Mouse (Mus musculus): ENCODE results near the gene Mpp3.

Mpp3 gene

DNA sequence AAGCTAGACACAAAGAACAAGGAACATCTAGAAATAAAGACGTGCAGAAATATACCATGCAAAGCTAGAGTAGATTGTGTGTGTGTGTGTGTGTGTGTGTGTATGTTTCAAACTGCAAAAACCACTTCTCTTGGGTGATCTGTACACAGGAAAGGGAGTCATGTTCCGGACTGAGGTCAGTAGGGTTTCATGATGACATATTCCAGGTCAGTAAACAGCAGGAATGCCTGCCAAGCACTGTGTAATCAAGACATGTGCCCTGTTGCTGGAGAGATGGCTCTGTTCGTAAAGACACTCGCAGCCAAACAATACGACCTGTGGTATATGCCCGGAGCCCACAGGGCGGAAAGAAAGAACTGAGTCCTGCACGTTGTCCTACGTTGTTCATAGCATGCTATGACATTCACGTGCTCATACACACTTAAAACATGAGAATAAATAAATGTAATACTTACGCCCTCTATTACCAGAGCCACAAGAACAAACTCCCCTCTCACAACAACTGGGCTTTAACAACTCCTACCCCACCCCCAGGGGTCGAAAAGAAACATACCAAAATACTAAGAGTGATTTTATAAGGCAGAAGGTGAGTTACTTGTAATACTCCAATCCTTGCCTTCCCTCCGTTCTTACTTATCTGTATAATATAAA, 11.4 kb upstream of the Mpp3 start:
- no peak for DNase-seq (ENCODE audit: low spot score)

DNA sequence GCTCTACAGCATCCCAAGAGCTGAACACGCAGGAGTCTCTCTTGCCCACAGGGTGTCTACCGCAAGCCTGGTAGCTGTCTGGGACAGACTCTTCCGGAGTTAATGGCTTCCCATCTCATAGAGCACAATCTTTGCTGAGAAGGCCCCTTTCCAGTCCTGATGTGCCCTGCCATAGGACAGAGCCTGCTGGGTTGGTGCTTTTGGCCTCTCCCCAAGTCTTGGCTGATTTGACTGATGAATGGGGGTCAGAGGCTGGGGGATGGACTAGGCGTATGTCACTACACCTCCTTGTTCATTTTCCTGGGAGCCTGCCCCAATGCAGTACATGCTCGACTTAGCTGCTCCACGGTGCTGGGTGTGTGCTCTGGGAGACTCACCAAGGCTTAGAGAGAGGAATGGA, 9.5 kb upstream of the Mpp3 start:
- no peak for DNase-seq (ENCODE audit: low spot score)

DNA sequence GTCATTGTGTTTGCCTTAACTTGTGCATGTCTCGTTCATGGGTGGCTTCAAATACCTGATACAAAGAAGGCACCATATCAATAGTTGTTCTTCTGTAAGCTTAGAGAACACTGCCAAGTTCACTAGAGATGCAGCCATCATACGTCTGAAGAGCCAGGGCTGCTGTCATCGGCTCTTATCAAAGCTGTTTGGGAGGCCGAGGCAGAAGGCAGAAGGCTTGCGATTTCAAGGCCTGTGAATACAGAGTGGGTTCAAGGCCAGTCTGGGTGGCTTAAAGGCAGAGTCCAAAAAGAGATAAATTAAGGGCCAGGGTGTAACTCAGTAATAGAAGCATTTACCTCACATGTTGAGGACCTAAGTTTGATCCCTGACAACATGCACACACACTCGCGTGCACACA, 8.1 kb upstream of the Mpp3 start:
- DNase-seq (ENCODE audit: low spot score), result peak; percentile 47

DNA sequence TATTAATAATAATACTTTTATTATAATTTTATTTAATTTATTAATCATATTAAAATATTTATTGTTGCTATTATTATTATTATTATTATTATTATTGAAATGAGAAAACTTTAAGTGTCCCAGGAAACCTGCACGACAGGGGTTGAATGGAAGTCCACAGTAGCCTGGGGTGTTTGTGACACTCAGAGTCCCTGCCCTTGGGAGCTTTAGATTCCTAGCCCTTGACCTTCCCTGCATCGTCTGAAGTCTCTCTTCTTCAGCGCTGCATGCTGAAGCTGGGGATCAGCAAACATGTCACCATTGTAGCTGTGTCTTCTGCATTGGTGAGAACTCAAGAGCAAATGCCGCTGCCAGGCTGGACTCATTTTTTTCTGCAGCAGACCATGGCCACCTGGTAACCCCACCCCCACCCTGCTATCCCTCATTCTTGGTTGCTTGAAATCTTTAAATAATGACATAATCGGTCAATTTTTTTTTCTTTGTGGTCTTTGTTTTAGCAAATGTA, 7.2 kb upstream of the Mpp3 start:
- no peak for DNase-seq (ENCODE audit: low spot score)

DNA sequence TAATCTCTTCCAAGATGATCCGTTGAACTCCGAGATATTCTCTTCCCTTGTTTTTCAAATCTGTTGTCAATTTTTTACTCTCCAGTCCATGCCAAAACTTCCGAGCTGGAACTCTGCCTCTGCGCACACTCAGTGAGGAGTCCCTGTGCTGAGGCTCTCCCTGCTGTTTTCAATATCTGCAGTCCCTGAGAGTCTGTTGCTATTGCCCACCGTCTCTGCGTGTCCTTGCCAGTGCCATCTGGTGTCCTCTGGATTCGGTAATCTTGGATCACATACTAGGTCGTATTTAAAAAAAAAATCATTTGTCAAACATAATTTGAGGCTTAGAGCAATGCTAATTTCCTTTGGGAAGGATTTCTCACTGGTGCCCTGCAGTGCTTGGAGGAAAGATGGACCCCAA, 6.6 kb upstream of the Mpp3 start:
- peak; percentile 50 for DNase-seq (ENCODE audit: low spot score)

DNA sequence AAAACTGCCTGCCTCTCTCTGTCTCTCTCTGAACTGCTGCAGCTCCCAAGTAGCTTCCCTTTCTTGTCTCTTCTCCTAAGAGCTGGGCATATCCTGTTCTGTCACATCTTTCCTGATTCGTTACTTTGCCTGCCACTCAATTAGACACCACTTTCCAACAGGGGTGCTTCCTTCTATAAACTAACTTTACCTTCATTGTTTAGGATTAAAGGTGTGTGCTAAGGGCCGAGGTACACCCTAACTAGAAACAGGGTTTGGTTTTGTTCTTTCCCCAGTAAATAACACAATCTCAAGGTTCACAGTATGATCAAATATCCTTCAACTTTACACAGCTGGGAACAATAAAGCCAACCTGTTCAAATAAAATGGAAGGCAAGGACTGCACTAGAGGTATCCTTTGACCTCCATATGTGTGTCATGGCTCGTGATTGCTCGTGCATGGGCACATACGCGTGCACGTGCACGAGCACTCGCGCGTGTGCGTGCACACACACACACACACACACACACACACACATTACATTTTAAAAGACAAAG, 4.9 kb upstream of the Mpp3 start:
- DNase-seq (ENCODE audit: low spot score), result no peak

DNA sequence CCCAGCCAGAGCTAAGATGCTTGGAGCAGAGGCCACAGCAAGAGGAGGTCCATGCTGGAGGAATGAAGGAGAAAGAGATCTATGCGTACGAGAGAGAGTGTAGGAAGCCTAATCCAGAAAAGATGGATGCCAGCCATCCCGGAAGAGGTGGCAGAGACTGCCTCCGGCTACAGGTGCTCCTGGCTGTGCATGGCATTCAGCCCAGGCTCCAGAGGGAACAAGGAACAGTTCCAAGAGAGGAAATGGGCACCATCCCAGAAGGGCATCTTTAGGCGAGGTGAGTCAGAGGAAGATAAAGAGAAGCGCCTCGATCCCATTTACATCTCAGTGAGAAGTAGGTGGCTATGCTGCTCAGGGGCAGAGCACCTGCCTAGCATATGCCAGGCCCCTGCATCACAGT, 2.9 kb upstream of the Mpp3 start:
- no peak for DNase-seq (ENCODE audit: low spot score)

DNA sequence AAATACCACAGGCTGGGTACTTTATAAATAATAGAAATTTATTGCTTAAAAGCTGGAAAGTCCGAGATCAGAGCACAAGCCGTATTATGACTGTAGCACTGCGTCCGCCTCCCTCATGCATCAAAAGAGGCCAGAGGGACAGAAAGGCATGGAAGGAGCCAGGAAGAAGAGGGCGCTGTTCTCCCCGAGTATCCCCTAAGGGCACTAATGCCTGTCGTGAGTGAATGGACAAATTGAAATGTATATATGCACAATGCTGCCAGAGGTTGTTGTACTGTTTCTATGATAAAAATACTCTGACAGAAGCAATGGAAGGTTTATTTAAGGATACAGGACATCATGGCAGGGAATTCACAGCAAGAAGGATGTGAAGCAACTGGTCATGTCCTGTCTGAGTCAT, 1.7 kb upstream of the Mpp3 start:
- DNase-seq (ENCODE audit: low spot score), result no peak

DNA sequence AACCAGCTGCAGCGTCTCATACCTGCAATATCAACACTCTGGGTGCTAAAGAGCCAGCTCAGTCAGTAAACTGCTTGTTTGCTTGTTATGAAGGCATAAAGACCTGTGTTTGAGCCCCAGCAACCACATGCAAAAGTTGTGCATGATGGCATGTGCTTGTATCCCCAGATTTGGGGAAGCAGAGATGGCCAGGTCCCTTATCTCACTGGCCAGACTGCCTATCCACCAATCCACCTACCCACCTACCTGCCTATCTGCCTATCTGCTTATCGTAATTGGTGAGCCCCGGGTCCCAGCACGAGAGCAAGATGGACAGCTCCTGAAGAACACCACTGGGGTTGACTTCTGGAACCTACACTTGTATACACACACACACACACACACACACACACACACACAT, 1.0 kb upstream of the Mpp3 start:
- no peak for DNase-seq (ENCODE audit: low spot score)

DNA sequence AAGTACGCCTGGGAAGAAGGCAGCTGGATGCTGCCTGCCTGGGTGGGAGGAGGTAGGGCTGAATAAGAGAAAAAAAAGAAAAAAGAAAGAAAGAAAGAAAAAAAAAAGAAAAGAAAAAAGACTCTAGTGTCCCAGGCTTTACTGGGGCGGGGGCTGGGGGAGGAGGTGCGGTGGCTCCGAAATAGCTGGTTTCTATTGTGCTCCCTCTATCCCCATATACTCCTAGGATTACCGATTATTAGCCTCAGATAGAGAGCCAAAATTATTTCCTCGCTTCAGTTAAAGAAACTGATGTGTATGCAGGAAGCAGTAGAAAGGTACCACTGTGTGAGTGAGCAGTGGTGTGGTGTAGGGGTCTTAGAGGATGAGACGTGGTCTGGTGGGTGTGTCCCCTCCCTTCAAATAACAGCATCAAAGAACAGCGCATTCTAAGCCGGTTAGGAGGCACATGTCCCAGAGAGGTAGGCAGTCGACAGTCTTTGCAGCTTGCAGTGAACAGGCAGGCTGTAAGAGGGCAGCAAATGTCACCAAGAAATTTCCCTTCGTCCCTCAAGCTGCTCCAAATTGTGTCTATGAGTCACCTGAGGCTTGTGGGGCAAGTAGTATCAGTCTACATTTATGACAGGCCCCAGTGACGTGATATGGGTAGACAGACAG, 772 bp downstream of the Mpp3 start:
- DNase-seq (ENCODE audit: low spot score), result no peak

DNA sequence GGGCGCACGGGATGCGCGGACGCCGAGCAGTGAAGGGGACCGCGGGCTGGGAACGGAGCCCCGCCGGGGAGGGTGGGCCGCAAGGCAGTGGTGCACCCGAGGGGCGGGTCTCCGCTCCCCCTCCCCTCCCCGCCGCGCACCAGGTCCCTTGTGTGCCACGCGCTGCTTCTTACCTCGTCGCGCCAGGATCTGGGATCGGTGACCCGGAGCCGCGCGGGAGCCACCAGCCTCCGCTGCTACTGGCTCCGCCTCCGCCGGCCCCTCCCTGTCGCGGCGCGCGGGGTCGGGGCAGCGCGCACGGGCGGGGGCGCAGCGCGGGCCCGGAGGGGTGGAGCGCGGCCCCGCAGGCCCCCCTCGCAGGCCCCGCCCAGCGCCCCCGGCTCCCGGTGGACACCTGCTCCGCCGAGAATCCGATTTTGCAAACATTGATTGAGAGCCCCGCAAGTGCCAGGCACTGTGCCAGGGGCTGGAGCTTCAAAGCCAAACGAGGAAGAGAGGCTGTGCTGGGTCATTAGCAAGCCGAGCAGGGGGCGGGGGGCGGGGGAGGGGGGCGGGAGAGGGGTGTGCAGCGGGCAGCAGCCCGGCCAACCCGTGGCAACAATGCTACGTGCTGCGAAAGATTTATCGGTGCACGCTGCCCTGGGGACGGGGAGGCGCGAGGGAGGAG, 1.4 kb downstream of the Mpp3 start:
- DNase-seq (ENCODE audit: low spot score), result peak; percentile 77

DNA sequence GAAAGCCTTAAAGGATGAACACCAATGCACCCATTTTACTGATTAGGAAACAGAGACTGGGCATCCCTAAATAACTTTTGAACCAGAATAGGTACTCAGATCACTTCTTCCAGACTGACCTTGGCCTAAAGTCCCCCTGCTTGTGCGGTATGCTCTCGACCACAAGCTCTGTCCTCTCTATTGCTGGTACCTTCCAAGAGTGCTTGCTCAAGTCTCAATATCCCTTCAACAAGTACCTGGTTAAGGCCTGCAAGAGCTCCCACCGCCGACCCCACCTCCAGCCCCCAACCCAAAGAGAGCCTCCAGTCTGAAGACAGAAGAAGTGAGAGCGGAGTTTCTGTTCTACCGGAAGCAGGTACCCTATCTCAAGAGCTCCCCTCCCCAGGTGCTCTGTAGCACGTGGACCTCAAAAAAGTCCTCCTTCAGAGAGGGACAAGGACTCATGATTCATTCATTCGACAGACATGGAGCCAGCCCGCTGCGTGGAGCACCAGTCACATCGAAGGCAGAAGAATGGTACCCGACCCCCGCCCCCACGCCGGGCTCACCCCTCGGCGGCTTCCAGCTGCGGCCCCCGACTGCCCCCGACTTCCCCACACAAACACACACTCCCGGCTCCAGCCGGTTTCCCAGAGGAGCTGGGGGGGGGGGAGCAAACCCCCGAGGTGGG, 2.1 kb downstream of the Mpp3 start:
- no peak for DNase-seq (ENCODE audit: low spot score)

DNA sequence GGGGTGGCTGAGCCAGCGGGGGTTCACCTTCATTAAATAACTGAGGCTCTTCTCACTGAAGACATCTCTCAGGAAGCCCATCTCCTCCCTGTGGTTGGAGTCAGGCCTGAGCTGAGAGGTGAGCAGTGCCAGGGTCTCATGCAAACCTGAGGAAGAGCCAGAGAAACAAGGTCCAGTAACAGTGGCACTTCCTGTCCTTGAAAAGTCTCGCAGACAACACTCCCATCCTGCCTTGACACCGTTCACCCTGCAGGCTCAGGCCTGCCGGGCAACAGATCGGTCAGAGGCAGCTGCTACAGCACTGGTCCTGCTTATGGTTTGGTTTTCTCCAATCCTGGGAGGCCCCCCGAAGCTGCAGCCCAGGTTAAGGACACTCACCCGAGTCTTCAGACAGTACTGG, 2.9 kb downstream of the Mpp3 start:
- DNase-seq (ENCODE audit: low spot score), result no peak

DNA sequence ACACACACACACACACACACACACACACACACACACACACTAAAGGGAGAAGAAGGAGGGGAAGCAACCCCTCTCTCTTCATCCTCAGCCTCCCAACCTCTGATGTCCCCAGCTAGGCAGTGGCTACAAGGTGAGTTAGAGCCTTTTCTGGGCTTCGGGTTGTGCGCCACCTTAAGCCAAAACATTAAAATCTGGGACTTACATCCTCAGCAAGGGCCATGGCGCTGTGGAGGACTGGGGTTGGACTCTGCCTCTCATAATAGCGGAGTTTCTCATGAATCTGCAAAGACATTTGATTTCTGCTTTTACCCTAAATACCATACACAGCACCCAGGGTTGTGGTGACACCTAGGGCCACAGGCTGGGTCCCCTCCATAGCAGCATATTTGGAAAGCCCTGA, 3.4 kb downstream of the Mpp3 start:
- no peak for DNase-seq (ENCODE audit: low spot score)

DNA sequence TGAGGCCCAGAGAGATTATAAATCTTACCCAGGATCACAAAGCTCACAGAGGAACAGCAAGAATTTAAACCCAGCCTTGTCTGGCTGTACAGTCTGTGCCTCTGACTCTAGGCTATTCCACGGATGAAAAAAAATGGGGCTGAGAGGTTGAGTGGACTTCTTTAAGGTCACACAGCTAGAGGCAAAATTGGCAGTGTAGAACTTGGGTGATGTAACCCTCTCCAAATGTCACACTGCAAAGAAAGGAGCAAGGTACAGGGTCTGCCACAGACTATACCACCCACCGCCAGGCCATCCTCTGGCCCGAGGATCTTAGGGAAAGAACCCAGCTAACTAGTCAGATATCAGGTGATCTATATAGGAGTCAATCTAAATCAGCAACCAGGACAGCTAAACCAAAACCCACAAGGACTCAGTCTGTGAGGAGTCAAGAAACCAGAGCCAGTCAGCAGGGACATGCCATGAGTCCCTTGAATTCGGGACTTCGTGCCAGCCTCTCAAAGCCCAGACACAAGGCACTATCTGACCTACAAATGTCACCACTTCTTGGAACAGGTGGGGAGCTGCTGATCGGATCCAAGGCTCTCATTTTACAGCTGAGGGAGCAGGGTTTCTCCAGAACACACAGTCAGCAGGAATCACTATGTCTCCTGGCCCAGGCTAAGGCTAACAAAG, 4.0 kb downstream of the Mpp3 start:
- DNase-seq (ENCODE audit: low spot score), result no peak

DNA sequence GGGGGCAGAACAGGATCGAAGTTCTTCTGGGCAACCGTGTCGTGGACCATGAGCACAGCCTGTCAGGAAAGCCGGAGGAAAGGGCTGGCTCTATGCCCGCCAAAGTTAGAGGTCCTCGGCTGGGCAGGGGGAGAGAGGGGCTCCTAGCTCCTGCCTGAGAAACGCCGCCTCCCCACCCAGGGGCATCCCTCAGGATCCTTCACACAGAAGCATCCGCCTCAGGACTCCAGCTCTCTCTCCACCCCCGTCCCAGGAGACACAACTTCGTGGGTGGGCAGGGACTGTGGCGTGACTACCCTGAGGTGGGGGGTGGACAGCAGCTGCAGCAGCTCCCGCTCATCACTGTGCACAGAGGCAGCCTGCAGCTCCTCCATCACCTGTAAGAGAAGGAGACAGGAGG, 4.9 kb downstream of the Mpp3 start:
- no peak for DNase-seq (ENCODE audit: low spot score)

DNA sequence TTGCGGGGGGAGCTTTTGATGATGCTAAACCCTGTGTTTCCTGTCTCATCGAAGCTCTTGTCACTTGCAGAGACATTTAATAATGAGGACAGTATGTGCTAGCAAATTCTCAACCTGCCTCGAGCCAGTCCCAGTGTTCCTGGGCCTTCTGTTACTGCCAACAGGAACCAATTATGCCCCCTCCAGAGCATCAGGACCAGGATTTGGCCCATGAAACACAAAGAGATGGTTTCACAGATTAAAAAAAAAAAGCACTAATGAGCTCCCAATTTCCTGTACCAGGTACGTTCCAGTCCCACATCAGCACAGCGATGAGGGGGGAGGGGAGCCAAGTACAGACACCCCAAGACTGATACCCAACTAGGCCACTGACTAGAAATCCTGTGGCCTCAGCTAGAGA, 7.1 kb downstream of the Mpp3 start:
- DNase-seq (ENCODE audit: low spot score), result no peak

DNA sequence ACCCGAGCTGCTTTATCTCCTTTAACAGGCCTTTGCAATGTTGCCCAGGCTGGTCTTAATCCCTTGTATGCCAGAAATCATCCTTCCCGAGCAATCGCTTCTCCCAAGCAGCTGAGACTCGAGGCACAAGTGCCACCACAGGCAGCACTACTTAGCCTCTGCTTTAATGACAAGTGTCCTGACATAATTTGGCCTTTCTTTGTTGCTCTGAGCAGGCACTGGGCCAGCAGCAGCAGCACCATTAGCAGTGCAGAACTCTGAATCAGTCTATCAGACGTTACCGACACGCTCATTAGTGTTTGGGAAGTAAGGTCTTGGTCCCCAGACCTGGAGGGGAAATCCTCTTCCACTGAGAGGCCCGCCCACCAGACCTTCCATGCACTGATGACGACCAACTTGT, 8.5 kb downstream of the Mpp3 start:
- no peak for DNase-seq (ENCODE audit: low spot score)

DNA sequence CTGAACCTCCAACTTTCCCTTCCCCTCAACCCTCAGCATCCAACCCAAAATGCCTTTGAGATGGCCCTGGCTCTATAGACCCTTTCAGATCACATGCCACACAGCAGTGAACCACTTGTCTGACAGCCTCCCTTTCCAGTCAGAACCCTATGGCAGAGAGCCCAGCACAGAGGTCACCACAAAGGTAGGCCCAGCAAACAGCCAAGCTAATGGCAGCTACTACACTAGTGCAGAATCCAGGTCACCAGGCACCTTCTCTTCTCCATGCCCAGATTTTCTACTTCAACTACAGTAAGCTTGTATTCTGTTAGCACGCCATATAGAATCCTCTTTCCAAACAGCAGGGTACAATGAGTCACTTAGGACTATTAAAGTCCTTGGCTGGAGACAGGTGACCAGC, 12.1 kb downstream of the Mpp3 start:
- DNase-seq (ENCODE audit: low spot score), result no peak

DNA sequence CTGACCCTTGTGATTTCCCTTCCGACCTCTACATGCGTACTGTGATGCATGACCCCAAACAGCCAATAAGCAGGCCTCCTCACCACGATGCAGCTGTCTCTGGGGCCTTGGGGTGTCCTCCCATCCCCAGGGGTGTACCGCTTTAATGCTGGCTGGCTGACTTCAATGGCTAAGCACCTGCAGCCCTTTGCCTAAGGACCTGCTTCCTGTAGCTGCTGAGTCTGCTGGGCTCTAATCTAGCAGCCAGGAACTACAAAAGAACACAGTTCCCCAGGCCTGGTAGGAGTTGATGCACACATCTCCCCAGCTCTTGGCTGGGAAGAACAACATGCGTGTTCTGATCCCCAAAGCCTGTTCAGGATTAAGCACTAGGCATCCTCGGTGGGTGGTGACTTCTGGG, 12.8 kb downstream of the Mpp3 start:
- no peak for DNase-seq (ENCODE audit: low spot score)

DNA sequence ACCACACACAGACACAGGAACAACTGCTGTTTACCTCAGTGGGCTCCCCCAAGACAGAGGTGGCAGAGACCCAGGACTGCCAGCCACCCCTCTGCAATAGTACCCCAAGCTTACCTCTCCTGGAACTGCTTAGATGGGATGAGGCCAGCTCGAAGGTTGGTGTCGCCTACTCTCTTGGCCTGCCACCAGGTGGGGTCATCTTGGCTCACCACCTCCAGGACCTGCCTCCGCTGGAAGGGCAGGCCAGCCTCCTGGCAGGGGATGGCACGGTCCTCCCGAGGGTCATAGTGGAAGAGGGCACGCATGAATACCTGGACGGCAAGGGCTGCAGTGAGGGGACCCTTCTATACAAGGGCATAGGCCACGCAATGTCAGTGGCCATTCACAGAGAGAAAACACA, 15.1 kb downstream of the Mpp3 start:
- no peak for DNase-seq (ENCODE audit: low spot score)

DNA sequence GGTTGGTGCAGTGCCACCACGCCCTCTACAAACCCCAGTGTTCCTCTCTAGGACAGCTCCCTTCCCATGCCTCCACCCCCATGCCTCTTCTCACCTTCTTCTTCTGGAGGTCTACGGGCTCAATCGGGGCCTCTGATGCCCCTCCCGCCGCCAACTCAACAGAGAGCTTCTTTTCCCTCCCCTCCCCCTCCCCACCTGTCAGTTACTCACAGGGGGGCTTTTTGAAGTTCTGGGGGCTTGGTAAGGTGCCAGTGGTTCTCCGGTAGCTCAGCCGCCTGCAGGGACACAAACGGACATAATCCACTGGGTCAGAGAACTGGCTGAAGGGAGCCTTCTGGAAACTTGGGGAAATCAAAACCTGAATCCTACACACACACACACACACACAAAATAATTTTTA, 16.8 kb downstream of the Mpp3 start:
- no peak for DNase-seq (ENCODE audit: low spot score)
